Mouse (Mus musculus): ENCODE measurements around the gene Xylt1.

DNA sequence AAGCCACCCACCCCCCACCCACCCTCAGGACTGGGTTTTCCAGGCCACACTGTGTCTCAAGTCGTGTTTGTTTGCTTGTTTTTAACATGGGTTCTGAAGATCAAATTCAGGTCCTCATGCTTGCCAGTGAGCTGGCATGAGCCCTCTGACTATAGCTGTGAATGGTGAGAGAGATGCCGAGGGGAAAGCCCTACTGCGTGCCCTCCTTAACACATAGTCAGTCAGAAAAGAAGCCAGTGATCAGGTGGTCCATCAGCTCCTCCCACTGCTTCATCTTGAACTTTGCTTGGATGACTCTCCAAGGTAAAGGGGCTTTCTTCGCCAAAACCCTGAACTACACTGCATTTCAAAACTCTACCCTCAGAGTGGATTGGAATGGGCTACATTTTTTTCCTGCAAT is 183.8 kb downstream of the Xylt1 start:
- TF ChIP-seq CTCF (IDR thresholded peaks at IDR 0.05; ENCODE audit: control insufficient read depth, insufficient read depth, low read length), result no peak
- no peak for TF ChIP-seq POLR2A (IDR thresholded peaks at IDR 0.05; ENCODE audit: borderline replicate concordance, control insufficient read depth, low read depth, low read length)
